Comparison of ENCODE assay signal across 25 mouse cellular contexts in the genomic region with DNA sequence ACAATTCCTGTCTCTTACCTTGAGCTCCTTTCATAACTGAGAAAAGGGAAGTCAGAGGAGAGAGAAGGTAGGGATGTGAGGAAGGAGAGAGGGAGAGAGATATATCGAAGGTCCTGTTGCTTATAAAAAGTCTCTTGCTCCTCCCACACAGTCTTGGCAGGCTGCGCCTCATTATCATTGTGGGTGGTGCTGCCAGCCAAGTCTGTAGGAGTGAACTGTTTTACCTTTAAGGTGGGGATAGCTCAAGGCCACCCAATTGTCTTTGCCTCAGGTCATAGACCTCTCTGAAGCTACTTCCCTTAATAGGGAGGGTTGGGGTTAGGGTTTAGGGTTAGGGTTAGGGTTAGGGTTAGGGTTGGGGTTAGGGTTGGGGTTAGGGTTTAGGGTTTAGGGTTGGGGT. TPM values are rescaled to one million over a fixed set of nuclear protein-coding genes. Genes with fewer than 3 reads are reported as not detected.
A peak's percentile ranks its signal among the peaks of the same experiment; 100 is the strongest.
DNase-seq lines count a peak whose midpoint lies in the region; ATAC-seq and TF ChIP-seq lines count a peak whose summit lies in the region.
"Had no signal": no experiment of that assay in that cellular context is flagged by ENCODE, and none has a peak within 500 bp of the region (broad histone marks: within the 10 kb centered on the region; RNA-seq: fewer than 3 reads in every experiment).

No protein-coding gene starts in this region.

- peaks cover 0 to 8% of the 10 kb centered on the region in 2 experiments; a peak in 3 of 4 replicates for H3K4me1 ChIP-seq in ES-E14 (ENCODE audit: control insufficient read depth in 2 of 2, insufficient read depth in 2 of 2, low read length in 2 of 2, poor library complexity in 1 of 2)
- no peaks in the 10 kb centered on the region for H3K4me1 ChIP-seq in hindbrain, postnatal 0 days (ENCODE audit: insufficient read depth, low read length)
- H3K4me1 ChIP-seq: embryonic facial prominence, embryonic 15.5 days; heart, embryonic 15.5 days; hindbrain, embryonic 10.5 days; limb, embryonic 10.5 days; liver, embryonic 12.5 days; midbrain, embryonic 15.5 days had no signal

- H3K27ac ChIP-seq in ES-E14 (ENCODE audit: insufficient read depth, low read depth, low read length, poor library complexity, severe bottlenecking), result no peak overlapping the region; the same call in 1 of the 2 replicates
- no peak overlapping the region for H3K27ac ChIP-seq in hindbrain, postnatal 0 days
- H3K27ac ChIP-seq: embryonic facial prominence, embryonic 15.5 days; heart, embryonic 15.5 days; hindbrain, embryonic 10.5 days; limb, embryonic 10.5 days; liver, embryonic 12.5 days; midbrain, embryonic 15.5 days had no signal

- no peak for TF ChIP-seq CTCF in brain, embryonic 14.5 days (IDR thresholded peaks at IDR 0.05; ENCODE audit: borderline replicate concordance, extremely low read depth, insufficient read depth, insufficient read length)
- no peak for TF ChIP-seq CTCF in hindbrain, postnatal 0 days (IDR thresholded peaks at IDR 0.05; ENCODE audit: low read depth)

- no peak for TF ChIP-seq POLR2A in brain, embryonic 14.5 days (IDR thresholded peaks at IDR 0.05; ENCODE audit: borderline replicate concordance, extremely low read depth, insufficient read depth, insufficient read length, poor library complexity, severe bottlenecking)

- DNase-seq in frontal cortex, postnatal 36 days (ENCODE audit: low spot score in 2 of 2), result peak; percentile 24 to 65
- DNase-seq in frontal cortex, postnatal 25 days (ENCODE audit: low spot score in 2 of 2), result no peak
- peak; percentile 69 for DNase-seq in ES-E14 (ENCODE audit: low read depth, low spot score)
- peak; percentile 5 for DNase-seq in brain, embryonic 14.5 days (ENCODE audit: low read depth)
- peak; percentile 24 for DNase-seq in right cerebral cortex, postnatal 25 days
- DNase-seq in gastrocnemius, adult 18-20 months (ENCODE audit: low spot score), result no peak
- DNase-seq in hindbrain, postnatal 0 days (ENCODE audit: low spot score), result no peak
- DNase-seq: adrenal gland, postnatal 10 days; cerebellum, adult 9-10 months; gastrocnemius, postnatal 10 days; heart, adult 18-20 months; kidney, adult 8-10 months; kidney, postnatal 25 days; layer of hippocampus, adult 9-11 months; lung, embryonic 14.5 days; lung, postnatal 4 days; retina, postnatal 1 day; thymus, postnatal 36 days had no signal

- no peaks in the 10 kb centered on the region for H3K27me3 ChIP-seq in hindbrain, postnatal 0 days (ENCODE audit: insufficient read depth, low read length)
- H3K27me3 ChIP-seq: embryonic facial prominence, embryonic 15.5 days; heart, embryonic 15.5 days; liver, embryonic 12.5 days; midbrain, embryonic 15.5 days had no signal

- no peak for ATAC-seq in hindbrain, postnatal 0 days
- ATAC-seq: inflammation-experienced regulatory T-cells, adult 6 months; liver, embryonic 12.5 days; midbrain, embryonic 15.5 days had no signal

- peaks cover 12% of the 10 kb centered on the region for H3K36me3 ChIP-seq in ES-E14 (ENCODE audit: control insufficient read depth, insufficient read depth, low read length, poor library complexity, severe bottlenecking)
- no peaks in the 10 kb centered on the region for H3K36me3 ChIP-seq in hindbrain, postnatal 0 days (ENCODE audit: insufficient read depth, low read length)
- H3K36me3 ChIP-seq: midbrain, embryonic 15.5 days had no signal

- H3K4me2 ChIP-seq in hindbrain, postnatal 0 days (ENCODE audit: low read depth, low read length), result no peak overlapping the region
- H3K4me2 ChIP-seq: embryonic facial prominence, embryonic 15.5 days; heart, embryonic 15.5 days; liver, embryonic 12.5 days; lung, embryonic 14.5 days; midbrain, embryonic 15.5 days had no signal

- WGBS in hindbrain, postnatal 0 days, result 87% methylated on average over 2 of the region's 2 CpGs

- no peak overlapping the region for H3K9ac ChIP-seq in ES-E14 (ENCODE audit: insufficient read depth, low read depth, low read length, poor library complexity, severe bottlenecking)
- H3K9ac ChIP-seq in hindbrain, postnatal 0 days (replicated peaks; ENCODE audit: low read length), result no peak overlapping the region
- H3K9ac ChIP-seq: embryonic facial prominence, embryonic 15.5 days; heart, embryonic 15.5 days; liver, embryonic 12.5 days; lung, embryonic 14.5 days; midbrain, embryonic 15.5 days had no signal

- H3K9me3 ChIP-seq in ES-E14 (ENCODE audit: control insufficient read depth, insufficient read depth, low read depth, low read length), result no peaks in the 10 kb centered on the region
- no peaks in the 10 kb centered on the region for H3K9me3 ChIP-seq in hindbrain, postnatal 0 days (ENCODE audit: low read length)
- H3K9me3 ChIP-seq: embryonic facial prominence, embryonic 15.5 days; heart, embryonic 15.5 days; hindbrain, embryonic 10.5 days; limb, embryonic 10.5 days; liver, embryonic 12.5 days; midbrain, embryonic 15.5 days had no signal

- no peak overlapping the region for H3K4me3 ChIP-seq in ES-E14 (ENCODE audit: insufficient read depth in 1 of 2, low read depth in 1 of 2, low read length in 2 of 2, poor library complexity in 1 of 2, severe bottlenecking in 1 of 2)
- H3K4me3 ChIP-seq in hindbrain, postnatal 0 days (ENCODE audit: low read length), result no peak overlapping the region
- H3K4me3 ChIP-seq: embryonic facial prominence, embryonic 15.5 days; heart, embryonic 15.5 days; hindbrain, embryonic 10.5 days; limb, embryonic 10.5 days; liver, embryonic 12.5 days; midbrain, embryonic 15.5 days had no signal

- in situ Hi-C loops in ES-E14 (cut with MboI; ENCODE audit: low sequenced_read_pairs in 2 of 2, unreplicated experiment in 2 of 2), result no loop called here

TF ChIP-seq in ES-E14, 5 proteins besides CTCF, POLR2A, EP300 and RAD21:
- TF ChIP-seq CHD2 (IDR thresholded peaks at IDR 0.05; ENCODE audit: low read depth, low read length) (no peak), ZNF384 (IDR thresholded peaks at IDR 0.05; ENCODE audit: low read depth, low read length) (no peak), ZC3H11A (IDR thresholded peaks at IDR 0.05; ENCODE audit: borderline replicate concordance, low read depth, low read length) (no peak), MAFK (IDR thresholded peaks at IDR 0.05; ENCODE audit: insufficient read depth, low read depth, low read length) (no peak), HCFC1 (IDR thresholded peaks at IDR 0.05; ENCODE audit: borderline replicate concordance, insufficient read depth, low read length) (no peak)

RNA-seq across cellular contexts. Expression of a gene that starts 15.5 kb away (rescaled TPM):
- total RNA-seq in ES-E14 (2012; rRNA removed), result 19.9 and 21.5 TPM in 2 replicates
- polyA plus RNA-seq in brain, embryonic 14.5 days (2012; rRNA removed), result 7.7 and 10.6 TPM in 2 replicates
- total RNA-seq in gastrocnemius, adult 18-20 months (2021), result 1 to 10 TPM; 1.4 to 1.5 TPM
- 4.6 and 5.3 TPM in 2 replicates for total RNA-seq in hindbrain, postnatal 0 days (2014; rRNA removed)
- polyA plus RNA-seq in hindbrain, postnatal 0 days (2015; fragmentation: Nextera tagmentation; extraction: Ambion mirVana), result 2.4 and 2.8 TPM in 2 replicates

RNA-seq across cellular contexts. Expression of a gene that starts 15.5 kb away (rescaled TPM):
- 20.6 and 27.8 TPM in 2 replicates for total RNA-seq in ES-E14 (2012; rRNA removed)
- polyA plus RNA-seq in brain, embryonic 14.5 days (2012; rRNA removed), result 10.8 and 18.4 TPM in 2 replicates
- total RNA-seq in gastrocnemius, adult 18-20 months (2021), result 10 to 100 TPM; 17.9 to 19.2 TPM
- 12.0 and 14.4 TPM in 2 replicates for total RNA-seq in hindbrain, postnatal 0 days (2014; rRNA removed)
- polyA plus RNA-seq in hindbrain, postnatal 0 days (2015; fragmentation: Nextera tagmentation; extraction: Ambion mirVana), result 21.3 and 21.5 TPM in 2 replicates

RNA-seq across cellular contexts. Expression of a gene that starts 48.1 kb away (rescaled TPM):
- total RNA-seq in ES-E14 (2012; rRNA removed), result 15.8 and 23.2 TPM in 2 replicates
- polyA plus RNA-seq in brain, embryonic 14.5 days (2012; rRNA removed), result 17.2 and 28.0 TPM in 2 replicates
- total RNA-seq in gastrocnemius, adult 18-20 months (2021), result 10 to 100 TPM; 23.5 to 24.5 TPM
- 14.7 and 17.7 TPM in 2 replicates for total RNA-seq in hindbrain, postnatal 0 days (2014; rRNA removed)
- polyA plus RNA-seq in hindbrain, postnatal 0 days (2015; fragmentation: Nextera tagmentation; extraction: Ambion mirVana), result 52.8 and 57.0 TPM in 2 replicates

Comparison
In these comparisons a context has a peak if more than half of its experiments do, and no peak if none do; other contexts are left out.
1. DNase-seq: peak in frontal cortex, postnatal 36 days (2 of 2), ES-E14 (single experiment), brain, embryonic 14.5 days (single experiment) and right cerebral cortex, postnatal 25 days (single experiment); none in frontal cortex, postnatal 25 days (0 of 2), gastrocnemius, adult 18-20 months (single experiment) and hindbrain, postnatal 0 days (single experiment).